Mouse (Mus musculus): Measurements from ENCODE around the gene Usp7.
A peak's percentile ranks its signal among the peaks of the same experiment; 100 is the strongest.

Usp7 gene

DNA sequence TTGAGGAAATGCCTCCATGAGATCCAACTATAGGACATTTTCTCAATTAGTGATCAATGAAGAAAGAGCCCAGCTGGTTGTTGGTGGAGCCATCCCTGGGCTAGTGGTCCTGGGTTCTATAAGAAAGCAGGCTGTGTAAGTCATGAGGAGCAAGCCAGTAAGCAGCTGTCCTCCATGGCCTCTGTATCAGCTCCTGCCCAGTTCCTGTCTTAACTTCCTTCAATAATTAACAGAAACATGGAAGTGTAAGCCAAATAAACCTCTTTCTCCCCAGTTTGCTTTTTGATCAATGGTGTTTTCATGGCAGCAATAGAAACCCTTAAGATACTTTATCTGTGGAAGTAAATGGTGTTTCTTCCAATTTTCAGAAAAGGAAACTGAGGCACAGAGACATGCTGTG is 119.3 kb downstream of the Usp7 start:
- no peak for DNase-seq (ENCODE audit: low read depth)

DNA sequence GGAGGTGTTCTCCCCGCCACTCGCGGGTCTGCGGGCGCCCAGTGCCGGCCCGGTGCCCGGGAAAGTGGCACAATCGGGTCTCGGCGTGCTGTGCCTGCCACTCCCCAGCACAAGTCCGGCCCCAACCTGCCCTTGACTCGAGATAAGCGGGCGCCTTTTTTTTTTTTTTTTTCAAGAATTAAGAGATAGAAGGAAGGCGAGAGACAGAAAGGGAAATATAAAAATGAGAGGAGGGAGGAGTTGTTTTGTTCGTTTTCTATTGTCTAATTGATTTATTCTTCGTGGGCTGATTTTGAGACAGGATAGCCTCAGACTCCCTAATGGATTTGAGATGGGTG is 119.8 kb downstream of the Usp7 start:
- no peak for DNase-seq (ENCODE audit: low read depth)

DNA sequence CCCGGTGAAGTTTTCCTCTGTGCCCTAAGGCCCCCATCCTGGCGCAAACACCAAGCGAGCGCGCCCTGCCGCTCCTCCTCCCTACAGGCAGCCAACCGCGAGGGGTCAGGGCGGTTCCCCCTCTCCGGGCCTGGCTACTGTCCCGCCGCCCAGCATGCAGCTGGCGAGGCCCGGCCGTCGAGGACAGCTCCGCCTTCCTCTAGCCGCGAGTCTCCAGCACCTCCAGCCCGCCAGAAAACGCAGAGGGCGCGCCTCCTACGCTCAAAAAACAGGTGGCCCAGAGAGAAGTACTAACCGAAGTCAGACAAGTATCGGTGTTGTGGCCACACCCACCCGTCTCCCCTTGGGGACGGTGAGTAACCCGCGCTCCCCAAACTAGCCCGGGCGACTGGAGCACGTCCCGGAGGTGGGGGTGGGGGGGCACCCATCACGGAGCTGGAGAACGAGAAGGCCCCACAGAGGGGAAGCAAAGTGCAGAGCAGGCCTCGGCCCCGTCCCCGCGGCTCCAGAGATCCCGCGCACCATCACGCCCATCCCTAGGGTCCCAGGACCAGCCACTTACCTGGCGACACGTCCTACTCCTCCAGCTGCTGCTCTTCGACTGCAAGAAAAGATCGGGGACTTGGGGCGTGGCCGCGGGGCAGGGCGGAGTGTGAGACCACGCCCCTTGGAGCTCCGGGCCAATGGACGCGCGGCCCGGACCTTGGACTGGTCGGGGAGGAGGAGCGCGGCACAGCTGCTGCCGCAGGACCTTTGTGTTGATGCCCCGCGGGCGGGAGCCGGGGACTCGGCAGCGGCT is 120.4 kb downstream of the Usp7 start, which contains the start of gene Carhsp1:
TSS of gene Carhsp1 (minus strand) at position 605 of the 799 bp plus-strand sequence.
- peak; percentile 88 for DNase-seq (ENCODE audit: low read depth)

DNA sequence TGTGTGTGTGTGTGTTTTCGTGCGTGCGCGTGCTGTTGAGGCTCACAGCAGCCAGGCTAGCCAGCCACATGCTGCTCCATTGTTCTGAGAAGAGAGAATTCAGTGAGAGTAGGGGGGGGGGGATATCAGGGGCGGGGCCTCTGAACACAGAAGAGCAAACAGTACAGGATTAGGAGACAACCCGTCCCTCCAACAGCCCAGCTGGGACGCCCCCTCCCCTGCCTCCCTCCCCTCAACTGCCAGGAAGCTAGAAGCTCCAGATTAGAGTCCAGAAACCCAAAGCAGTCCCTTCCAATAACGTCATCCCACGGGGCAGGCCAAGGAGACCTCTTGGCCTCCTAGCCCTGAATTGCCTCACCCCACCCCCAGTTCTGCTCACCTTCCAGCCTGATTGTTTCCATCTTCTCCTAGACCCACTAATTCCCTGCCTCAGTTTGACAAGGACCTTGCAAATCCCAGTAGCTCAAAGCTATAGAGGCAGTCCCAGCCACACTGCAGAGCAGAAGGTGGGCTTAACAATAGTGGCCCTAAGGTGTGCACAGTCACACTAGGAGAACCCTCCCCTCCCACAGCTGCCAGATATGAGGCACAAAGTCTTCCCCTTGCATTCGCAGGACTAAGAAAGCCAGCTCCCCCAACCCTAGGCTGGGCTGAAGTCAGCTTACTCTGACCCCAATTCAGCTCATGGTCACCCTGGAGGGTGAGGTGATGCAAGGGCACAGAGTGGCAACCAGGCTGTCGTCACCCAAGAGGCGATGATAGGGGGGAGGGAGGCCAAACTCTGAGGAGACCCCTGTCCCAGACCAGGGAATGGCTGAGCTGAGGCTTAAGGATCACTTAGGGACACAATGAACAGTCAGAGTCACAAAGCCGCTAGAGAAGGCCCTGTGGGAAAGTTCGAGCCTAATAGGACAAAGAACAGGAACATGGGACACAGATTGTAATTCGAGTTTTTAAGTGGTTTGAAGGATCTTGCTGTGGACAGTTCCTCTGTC is 121.8 kb downstream of the Usp7 start:
- DNase-seq (ENCODE audit: low read depth): no peak

DNA sequence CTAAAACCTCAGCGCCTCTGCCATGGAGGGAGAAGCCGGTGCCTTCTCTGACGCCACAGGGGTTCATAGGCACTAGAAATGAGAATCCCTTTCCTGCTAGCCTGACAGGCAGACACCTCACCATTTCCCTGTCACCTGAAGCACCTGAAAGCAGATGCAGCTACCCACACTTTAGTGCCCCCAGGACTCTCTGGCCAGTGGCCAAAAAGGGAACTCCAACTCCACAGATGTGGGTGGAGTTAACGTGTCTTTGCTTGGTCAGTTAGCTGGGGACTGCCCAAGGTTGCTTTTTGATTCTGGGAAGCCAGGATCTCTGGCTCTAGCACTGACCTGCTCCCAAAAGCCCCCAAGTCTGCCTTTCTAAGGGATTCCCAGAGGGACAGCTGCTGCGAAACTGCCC is 122.7 kb downstream of the Usp7 start:
- no peak for DNase-seq (ENCODE audit: low read depth)

DNA sequence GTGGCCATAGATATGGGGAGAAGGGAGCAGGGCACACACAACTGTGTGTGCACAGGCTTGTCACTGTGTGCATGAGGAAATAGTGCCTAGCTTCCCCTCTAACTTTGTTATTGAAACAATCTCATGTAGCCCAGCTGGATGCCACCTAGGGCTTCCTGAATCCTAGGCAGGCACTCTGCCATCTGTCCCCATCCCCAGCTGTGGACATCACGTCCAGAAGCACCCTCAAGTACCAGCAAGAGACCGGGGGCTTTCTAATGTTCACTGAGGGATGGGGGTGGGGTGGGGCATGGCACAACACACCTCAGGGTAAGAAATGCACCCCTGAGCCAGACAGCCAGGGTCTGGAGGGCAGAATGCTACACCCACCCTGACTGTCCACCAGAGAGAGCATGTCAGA is 123.7 kb downstream of the Usp7 start:
- DNase-seq (ENCODE audit: low read depth): no peak

DNA sequence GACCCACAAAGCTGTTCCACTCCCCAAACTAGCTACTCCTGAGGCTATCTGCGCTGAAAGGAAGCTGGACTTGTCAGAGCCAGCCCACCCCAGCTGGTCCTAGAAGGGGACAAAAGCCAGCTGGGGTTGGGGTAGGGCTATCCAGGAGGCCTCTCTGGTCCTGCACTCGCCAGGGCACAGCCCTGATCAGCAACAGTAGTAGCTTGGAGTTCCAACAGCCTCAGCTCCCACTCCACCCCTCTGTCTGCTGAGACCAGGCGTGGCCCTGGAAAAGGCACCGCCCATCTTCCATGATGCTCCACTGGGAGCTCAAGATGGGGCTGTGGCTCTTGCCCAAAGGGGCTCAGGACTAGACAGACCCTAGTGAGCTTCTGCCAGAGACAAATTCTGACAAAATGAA is 124.3 kb downstream of the Usp7 start:
- no peak for DNase-seq (ENCODE audit: low read depth)

DNA sequence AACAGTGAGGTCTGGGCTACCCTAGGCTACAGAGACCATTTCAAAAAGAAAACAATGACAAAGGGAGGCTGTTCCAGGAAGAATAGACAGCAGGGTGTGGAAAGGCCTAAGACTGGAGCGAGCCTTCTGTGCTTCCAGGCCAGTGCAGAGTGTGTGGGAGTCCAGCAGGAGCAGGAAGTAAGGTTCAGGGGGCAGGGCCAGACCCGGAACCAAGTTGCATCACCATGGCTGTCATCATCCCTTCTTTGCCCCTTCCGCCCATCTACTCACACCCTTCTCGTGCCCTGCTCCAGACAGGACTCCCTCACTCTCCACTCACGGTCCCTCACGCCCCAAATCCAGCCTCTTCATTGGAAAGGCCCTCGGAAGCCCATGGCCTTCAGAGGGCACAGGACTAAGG is 124.8 kb downstream of the Usp7 start:
- DNase-seq (ENCODE audit: low read depth): no peak

DNA sequence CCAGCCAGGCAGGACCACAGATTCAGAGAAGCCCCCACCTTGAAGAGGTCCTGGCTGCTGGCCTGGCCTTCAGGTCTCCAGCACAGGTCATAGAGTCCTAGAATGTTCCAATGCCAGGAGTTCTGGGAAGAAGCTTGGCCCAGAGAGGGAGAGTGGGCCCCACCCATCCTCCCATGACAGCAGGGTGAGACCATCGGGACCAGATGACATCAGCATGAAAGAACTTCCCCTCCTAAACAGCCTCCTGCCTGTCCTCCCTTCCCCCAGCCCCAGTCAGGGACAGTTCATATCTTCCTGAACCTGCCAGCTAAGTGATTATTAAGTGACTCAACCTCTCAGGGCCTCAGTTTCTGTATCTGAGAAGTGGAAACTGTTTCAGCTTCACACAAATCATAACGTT is 125.7 kb downstream of the Usp7 start:
- DNase-seq (ENCODE audit: low read depth): no peak

DNA sequence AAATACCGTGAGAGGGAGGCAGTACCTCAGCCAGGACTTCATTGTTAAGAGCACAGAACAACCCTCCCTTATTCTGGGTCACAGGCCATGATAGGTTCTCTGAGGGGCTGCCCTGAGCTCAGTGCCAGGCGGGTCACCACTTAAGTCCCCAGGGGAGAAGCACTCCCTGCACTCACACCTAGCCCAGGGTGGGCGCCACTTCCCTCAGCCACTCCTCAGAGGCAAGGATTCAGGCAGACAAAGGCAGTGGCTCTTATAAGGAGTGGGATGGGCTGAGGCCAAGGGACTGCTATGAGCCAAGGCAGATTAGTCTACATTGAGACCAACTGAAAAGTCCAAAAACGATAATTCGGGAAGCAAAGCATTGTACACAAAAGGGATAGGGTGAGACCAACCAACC is 126.7 kb downstream of the Usp7 start:
- DNase-seq (ENCODE audit: low read depth): no peak

DNA sequence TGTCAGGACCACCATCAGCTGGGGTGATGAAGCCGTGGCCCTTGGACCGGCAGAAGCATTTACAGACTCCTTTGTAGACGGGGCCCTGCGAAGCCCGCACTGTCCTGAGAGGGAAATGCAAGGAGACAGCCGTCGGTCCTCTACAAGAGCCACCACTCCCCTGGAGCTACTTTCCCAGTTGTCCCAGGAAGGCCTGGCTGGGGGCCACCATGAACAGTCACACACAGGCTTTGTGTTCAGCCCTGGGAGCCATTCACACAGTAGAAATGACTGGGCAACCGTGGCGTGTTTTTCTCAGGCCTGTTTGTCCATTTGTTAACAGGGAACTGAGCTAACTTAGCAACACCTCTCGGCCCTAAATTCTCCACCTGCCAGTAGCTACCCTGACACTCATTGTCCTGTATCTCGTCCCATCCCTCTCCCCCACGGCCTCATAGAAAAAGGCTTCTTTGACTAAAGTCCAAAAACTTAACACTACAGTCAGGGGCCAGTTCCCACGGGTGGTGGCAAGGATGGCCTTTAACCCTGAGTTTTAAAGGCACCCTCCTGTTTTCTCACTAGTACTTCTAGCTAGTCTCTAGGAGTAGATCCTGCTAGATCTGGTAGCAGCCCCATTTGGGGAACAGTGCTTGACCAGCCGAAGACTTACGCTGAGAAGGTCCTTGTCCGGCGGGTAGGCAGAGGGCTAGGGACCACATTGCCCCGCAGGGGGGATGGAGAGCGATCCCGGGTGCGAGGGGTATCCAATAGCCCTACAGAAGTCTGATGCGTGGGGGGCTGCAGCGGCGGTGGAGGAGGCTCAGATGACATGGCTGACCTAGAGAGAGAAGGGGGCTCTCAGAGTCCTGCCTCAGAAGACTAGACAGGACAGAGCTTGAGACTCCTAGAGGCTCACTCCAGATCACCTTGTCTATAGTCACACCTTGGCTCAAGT is 128.2 kb downstream of the Usp7 start:
- no peak for DNase-seq (ENCODE audit: low read depth)

DNA sequence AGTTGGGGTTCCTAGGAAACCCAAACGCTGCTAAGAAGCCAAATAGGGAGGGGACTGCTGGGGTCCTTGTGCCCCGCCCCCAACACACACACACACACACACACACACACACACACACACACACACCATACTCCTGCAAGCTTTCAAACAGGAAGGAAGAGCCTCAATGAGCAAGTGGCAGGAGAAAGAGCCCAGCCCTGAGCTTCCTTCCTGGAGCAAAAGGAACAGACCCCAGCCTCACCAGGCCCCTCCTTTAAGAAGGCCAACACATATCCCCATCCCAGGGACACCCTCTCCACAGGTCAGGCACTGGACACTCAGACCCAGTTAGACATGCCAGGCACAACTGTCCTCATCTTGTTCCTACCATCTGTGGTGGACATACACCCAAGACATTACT is 129.1 kb downstream of the Usp7 start:
- no peak for DNase-seq (ENCODE audit: low read depth)

DNA sequence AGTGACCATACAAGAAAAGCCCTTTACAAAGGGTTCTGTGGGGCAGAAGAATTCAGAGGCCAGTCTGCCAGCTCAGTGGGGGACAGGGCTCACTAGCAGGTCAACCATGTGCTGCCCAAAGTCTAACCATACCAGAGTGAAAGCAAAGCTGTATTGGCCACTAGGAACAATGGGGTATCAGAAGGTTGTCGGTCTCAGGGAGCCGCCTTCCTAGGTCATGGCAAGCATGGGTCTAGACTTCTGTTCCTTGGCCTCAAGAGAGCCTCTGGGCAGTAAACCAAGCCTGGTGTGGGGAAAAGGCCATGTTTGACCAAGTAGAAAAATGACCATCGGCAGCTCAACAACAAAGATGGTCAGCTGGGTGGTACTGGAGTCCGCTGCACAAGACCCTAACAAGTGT is 133.3 kb downstream of the Usp7 start:
- no peak for DNase-seq (ENCODE audit: low read depth)

DNA sequence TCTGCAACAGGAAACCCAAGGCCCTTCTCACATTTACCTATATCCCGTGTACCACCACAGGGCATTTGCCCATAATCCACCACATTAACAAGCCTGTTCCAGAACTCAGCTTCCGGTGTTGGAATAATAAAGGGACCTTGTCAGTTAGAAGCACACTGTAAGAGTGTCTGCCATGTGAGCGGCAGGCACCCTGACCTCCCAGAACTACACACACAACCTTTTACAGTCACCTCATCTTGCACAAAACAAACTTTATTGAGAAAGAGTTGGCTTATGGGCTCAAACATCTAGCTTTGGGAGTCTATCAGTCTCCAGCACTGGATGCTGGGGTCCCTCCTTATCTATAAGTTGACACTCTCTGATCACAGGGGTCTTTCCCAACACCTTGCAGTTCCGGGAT is 133.8 kb downstream of the Usp7 start:
- DNase-seq (ENCODE audit: low read depth): no peak

DNA sequence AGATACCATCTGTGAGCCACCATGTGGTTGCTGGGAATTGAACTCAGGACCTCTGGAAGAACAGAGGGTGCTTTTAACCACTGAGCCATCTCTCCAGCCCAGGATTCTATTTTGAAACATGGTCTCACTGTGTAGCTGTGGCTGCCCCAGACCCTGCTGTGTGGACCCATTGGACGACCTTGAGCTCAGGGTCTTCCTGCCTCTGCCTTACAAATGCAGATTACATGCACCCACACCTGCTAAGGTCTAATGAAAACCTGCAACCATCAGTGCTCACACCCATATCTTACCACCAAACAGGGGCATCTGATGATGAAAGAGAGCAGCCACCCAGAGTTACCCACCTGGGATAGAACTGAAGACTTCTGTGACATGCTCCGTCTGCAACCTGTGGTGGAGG is 135.9 kb downstream of the Usp7 start:
- no peak for DNase-seq (ENCODE audit: low read depth)

DNA sequence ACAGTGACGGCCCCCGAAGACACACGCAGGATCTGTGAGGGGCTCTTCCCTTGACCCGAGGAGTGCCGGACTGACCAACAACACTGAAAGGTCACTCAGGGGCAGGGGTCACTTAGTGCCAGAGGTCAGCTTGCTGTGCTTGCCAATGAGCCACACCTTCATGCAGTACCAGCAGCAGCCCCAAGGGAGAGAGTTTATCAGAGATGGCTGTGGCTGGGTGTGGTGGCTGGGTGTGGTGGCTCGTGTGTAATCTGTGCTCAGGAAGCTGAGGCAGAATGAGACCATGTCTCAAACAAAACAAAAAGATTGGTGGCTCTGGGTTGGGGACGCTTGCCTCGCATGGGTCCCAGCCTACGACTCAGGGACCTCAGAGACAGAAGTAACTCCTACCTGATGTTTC is 136.5 kb downstream of the Usp7 start:
- no peak for DNase-seq (ENCODE audit: low read depth)

DNA sequence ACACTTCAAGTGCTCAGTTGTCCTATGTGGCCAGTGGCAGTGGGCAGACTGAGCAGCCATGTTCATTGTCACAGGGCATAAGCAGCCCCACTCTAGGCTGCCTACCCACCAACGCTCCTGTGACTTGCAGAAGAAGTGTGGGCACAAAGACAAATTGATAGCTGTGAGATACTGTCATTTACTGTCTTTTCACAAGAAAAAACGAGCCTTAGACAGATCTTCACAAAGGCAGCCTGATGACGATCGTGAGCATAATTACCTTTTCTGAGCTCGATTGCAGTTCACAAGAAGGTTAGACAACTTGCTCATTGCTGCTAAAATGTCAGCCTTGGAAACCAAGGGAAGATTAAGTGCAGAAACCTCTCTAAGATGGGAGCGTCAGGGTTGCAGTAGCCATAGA is 137.0 kb downstream of the Usp7 start:
- no peak for DNase-seq (ENCODE audit: low read depth)

DNA sequence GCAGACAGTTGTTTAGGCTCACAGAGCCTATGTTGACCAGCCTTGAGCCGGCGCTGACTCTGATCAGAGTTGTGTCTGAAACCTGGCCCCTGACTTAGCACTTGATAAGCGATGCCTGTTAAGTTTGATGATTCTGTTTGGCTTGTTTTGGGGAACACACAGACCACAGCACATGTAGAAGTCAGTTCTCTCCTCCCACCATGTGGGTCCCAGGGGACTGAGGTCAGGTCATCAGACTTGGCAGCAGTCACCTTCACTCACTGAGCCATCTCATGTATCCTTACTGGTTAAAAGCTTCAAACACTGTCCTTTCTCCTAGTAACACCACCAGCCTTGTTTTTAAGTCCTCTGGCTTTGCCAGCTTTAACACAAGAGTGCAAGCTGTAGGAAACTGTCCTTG is 142.1 kb downstream of the Usp7 start:
- DNase-seq (ENCODE audit: low read depth): no peak

DNA sequence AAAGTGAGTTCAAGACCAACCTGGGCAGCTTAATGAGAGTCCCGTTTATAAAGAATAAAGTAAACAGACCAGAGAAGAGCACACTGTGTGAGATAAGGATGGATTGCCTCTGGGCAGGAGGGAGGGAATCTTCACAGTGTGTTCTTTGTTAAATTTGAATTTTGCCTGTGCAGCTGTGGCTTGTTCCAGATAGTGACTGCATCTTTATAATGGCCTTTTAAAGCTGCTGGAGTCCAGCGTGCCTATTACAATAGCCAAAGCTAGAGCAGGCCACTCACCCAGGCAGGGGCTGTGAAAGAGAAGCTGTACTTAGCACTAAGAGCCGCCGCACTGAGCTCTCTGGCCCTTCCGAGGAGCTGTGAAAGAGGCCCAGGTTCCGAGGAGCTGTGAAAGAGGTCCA is 146.6 kb downstream of the Usp7 start:
- no peak for DNase-seq (ENCODE audit: low read depth)

DNA sequence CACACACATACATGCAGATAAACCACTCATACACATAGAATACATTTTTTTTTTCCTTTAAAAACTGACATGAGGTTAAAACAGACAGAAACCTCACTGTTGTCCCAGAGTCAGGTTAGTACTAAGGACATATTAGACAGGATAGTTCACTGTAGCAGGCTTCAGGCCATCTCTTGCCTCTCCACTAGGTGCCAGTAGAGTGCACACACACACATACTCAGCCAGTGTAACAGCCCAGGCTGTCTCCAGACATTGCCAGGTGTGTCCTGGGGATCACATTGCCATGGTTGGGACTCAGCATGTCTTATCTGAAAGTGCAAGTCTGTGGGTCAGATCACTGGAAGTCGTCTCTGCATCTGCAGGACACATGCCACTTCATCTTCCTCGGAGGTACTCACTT is 148.3 kb downstream of the Usp7 start:
- DNase-seq (ENCODE audit: low read depth): no peak

Measured in c-Kit-positive CD71-negative TER-119-negative erythroid progenitor cells, embryonic 14.5 days (primary cell).